Mouse (Mus musculus) hindbrain, embryonic 12.5 days (tissue): Measurements from ENCODE around the gene Bmp2k. TPM values are rescaled to one million over a fixed set of nuclear protein-coding genes. Genes with fewer than 3 reads are reported as not detected.

Source experiments
- polyA plus RNA-seq: library from polyadenylated mRNA; unstranded; fragments of >200 nt; fragmentation: Nextera tagmentation; extraction: Ambion mirVana; gene quantifications from 2 replicates; pipeline ENCODE4 v1.2.1, GENCODE M21; 2016

The Bmp2k gene
- polyA plus RNA-seq, 1 experiment from 2014 or later: 12.8 TPM

Other genes with a start within 250 kb of the Bmp2k start
- gene Anxa3, start 204.3 kb upstream of the Bmp2k start, polyA plus RNA-seq: 37.3 and 45.7 TPM in 2 replicates
- gene Paqr3, start 113.9 kb downstream of the Bmp2k start, polyA plus RNA-seq: 20.5 and 21.8 TPM in 2 replicates